Mouse (Mus musculus) c-Kit-positive CD71-positive TER-119-negative erythroid progenitor cells, embryonic 14.5 days (primary cell): Measurements from ENCODE around the gene Ift122.

ENCODE experiments used
- DNase-seq: peaks from one replicate; pipeline ENCODE4 v3.0.0-alpha.2; 2013; ENCODE audit warnings: low read depth

Ift122 gene

DNA sequence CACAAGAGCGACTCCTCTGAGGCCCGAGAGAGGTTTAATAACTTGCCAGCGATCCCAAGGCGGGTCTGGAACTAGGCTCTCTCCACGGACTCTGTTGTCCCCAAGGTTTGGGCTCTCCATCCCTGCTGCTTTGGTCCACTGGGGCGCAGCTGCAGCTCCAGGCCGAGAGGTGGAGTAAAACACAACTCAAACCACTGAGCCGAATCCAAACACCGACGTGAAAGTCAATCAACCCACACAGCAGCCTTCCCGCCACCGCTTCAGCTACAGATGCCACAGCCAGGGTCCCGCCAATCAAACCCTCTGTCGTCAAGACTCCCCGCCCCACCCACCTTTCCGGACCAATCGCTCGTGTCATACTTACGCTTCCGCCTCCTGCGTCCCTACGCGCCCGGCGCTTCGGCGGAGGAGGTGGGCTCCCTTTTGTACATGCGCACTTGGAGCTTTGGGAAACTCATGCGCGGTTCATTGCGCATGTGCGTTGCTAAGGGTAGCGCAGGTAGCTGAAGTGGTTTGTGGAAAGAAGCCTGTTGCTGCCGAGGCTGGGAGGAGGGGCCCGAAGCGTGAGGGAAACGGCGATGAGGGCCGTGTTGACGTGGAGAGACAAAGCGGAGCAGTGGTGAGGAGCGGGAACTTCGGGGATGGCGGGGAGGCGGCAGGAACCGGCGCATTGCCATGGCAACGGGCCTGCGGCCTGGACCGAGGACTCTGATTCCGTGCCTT is at the start of gene Ift122, which contains the start of gene Mbd4:
TSS of gene Ift122 (plus strand) at position 380 of the 723 bp plus-strand sequence.
TSS of gene Mbd4 (minus strand) at position 281 of the 723 bp plus-strand sequence.
- DNase-seq, result peak; percentile 99

- DNase-seq, result peak; percentile 63
Observed at GRCm38 (mm10) chr6:115803541-115804382, 49.5 kb upstream of the Ift122 start.

GRCm38 (mm10) chr6:115804432-115805192 is 48.7 kb upstream of the Ift122 start:
- no peak for DNase-seq

GRCm38 (mm10) chr6:115807464-115808195 is 45.6 kb upstream of the Ift122 start:
- DNase-seq, result no peak

DNA sequence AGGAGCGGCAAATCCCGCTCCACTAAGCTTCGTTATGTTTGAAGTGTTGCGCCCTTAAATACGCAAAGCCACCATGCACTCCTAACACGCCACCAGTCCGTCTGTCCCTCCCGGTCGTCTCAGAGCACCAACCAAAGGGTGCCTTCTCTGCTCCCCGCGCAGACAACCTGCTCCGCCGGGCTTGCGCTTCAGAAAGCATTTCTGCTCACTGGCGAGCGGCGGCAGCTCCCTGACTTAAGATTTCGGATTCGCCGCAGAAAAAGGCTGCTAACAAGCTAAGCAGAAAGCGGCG is 45.1 kb upstream of the Ift122 start:
- DNase-seq, result no peak

- peak; percentile 89 for DNase-seq
Observed at GRCm38 (mm10) chr6:115808488-115809231, 44.6 kb upstream of the Ift122 start, which contains the start of gene Rpl32. TSS of gene Rpl32 (minus strand) at chr6:115808747.

- DNase-seq, result no peak
Observed at GRCm38 (mm10) chr6:115811606-115812005, 41.7 kb upstream of the Ift122 start.

DNA sequence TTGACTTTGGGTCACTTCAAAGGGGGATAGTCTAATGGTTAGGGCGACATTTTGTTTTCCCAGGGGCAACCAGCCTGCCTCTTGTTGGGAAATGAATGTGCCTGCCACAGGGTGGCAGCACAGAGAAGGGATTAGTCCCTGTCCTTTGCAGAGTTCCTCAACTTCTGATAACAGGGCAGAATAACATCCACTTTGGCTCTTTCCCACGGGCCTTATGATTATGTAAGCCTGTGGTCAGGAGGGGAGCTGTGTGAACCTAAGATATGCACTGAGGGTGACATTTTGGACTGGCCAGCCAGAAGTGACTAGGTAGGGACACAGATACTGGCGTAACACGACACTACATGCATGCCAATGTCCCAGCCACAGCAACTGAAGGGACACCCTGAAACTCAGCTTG is 39.2 kb upstream of the Ift122 start:
- DNase-seq, result peak; percentile 78

DNA sequence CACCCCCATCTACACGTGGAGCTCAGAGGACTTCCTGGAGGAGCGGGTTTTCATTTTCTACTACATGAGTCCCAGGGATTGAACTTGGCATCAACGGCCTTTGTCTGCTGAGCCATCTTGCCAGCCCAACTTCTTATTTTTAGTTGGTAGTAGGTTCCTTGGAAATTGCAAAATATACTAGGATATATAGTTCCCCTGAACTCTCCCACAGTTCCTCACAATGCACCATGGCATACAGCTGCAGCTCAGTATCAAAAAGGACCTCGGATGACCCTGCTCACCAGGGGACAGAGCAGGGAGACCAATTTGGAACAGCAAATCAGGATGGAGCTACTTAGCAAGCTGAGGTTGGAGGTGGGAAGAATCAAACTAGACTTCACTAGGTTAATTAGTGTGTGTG is 38.2 kb upstream of the Ift122 start:
- DNase-seq, result no peak

GRCm38 (mm10) chr6:115818129-115818528 is 35.1 kb upstream of the Ift122 start:
- DNase-seq, result no peak

DNA sequence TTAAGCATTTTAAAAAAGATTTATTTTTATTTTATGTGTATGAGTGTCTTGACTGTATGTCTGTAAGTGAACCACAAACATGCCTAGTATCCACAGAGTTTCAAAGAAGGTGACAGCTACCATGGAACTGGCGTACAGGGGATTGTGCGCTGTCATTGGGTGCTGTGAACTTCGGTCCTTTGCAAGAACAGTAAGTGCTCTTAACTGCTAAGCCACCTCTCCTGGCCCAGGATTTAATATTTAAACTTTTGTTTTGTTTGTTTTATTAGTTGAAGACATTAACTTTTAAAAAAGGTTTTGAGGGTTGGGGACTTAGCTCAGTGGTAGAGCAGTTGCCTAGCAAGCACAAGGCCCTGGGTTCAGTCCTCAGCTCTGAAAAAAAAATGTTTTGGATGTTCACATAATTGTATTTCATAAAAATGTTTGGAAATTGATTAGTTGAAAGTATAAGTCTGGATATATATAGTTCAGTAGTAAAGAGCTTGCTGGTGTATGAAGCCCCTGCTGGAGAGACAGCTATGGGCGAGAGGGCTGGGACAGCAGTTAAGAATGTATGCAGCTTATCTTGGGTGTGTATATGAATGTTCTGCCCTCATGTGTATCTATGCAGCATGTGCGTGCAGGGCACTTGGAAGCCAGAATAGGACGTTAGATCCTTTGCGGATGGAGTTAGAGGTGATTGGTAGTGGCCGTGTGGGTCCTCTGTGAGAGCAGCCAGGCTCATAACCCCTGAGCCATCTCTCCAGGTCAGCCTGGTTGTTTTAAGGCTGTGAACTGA is 31.9 kb upstream of the Ift122 start:
- no peak for DNase-seq

GRCm38 (mm10) chr6:115823850-115824464 is 29.3 kb upstream of the Ift122 start:
- peak; percentile 76 for DNase-seq

GRCm38 (mm10) chr6:115830779-115831601 is 22.3 kb upstream of the Ift122 start:
- no peak for DNase-seq

DNA sequence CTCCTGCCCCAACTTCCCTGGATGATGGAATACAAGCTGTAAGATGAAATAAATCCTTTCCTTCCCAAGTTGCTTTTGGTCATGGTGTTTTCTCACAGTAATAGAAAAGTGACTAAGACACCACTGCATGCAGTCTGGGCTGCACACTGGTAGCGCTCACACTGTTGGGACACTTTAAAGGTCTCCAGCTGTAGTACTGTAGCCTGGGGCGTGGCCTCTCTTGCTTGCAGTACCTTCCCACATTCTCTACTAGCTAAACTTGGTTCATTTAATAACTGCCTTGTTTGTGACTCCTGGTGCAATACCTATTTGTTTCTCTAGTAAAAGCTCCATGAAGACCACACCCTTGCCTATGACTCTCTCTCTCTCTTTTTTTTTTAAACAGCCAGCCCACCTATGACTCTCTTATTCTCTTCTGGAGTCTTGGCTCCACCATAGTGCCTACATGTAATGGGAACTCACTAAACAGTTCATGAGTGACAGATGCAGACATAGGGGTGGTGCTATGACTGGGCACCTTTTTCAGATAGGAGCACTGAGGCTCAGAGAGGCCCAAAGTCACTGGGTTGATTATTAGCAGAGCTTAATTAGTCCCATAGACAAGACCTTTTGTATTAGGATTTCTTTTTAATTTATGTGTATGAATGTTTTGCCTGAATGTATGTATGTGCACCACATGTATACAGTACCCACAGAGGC is 21.0 kb upstream of the Ift122 start:
- no peak for DNase-seq

DNA sequence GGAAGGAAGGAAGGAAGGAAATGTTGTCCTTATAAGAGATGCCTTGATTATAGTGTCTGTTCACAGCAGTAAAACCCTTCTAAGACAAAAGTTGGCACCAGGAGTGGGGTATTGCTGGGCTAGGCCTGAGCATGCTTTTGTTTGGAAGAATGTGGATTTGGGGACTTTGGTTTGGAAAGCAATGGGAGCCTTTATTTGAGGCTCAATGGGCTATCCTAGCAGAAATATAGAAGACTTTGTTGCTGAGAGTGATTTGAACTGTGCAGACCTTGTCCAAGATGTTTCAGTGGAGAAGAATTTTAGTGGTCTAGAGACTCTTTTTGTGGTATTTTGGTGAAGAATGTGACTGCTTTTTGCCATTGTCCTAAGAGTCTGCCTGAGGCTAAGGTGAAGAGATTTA is 19.4 kb upstream of the Ift122 start:
- DNase-seq, result no peak

DNA sequence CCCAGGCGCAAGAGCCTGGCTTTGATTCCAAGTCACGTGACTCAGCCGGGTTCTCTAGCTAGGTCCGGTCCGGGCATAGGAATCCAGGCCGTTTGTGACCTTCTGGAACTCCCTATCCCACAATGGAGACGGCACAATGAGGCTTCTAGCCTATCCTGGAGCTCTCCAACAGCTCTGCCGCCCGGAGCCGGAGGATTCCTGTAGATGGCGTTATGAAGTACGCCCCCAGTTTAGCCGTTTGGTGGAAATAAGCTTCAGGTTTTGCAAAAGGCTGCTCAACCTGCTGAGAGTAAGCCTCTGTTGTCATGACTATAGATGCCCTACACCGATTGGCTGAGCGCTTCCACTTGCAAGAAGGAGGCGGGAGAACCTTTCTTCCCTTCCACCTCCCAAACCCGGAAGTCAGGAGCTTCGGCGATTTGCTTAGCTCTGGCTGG is 15.1 kb upstream of the Ift122 start, which contains the start of gene Efcab12:
TSS of gene Efcab12 (minus strand) at position 252 of the 437 bp plus-strand sequence.
- DNase-seq, result peak; percentile 72

DNA sequence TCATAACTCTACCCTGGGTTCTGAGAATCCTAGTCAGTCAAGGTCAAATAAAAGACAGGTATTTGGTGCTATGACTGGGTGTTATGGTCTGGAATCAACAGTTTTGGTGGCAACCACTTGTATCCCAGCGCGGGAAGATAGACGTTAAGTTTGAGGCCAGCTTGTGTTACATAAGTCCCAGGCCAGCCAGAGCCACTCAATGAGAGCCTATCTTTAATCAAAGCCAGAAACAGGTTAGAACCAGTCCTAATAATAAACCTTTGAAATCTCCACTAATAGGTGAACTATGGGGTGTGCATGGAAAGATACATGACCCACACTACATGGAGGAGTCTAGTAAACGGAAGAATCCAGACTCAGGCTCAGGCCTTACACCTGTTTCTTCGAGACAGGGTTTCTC is 14.5 kb upstream of the Ift122 start:
- no peak for DNase-seq

DNA sequence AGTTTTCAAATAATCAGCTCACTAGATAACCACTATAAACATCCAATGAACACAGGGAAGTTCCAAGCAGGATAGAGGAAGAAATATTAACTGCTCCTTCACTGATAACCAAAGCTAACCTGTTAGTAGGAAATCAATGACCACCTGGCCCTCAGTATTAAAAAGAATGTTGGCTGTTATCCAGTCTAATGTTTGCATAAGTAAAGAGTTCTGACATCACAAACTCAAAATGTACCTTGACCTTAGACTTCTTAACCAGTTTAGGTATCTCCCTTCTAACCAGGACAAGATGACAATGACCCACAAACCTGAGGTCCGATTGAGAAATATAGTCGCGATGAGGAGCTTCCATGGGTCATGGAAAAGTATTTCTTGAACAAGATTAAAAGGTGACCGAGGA is 8.3 kb upstream of the Ift122 start:
- no peak for DNase-seq
